Mouse (Mus musculus): ENCODE results near the gene Esrra.

- TF ChIP-seq CTCF (IDR thresholded peaks at IDR 0.05; ENCODE audit: control insufficient read depth, insufficient read depth, low read length), result no peak
- no peak for TF ChIP-seq POLR2A (IDR thresholded peaks at IDR 0.05; ENCODE audit: borderline replicate concordance, control insufficient read depth, low read depth, low read length)
These were observed 9.4 kb upstream of the Esrra start for GRCm38 (mm10) chr19:6931002-6931401.
